Mouse (Mus musculus) brain, embryonic 14.5 days (tissue): ENCODE data around the gene Pde4b.

Source experiments
- CTCF ChIP-seq: fragments of 200-500 bp; IDR thresholded peaks from 2 replicates; pipeline ENCODE4 v1.5.1; 2012; ENCODE audit warnings: inconsistent platforms, mild to moderate bottlenecking, moderate library complexity, borderline replicate concordance; ENCODE audit not compliant: insufficient read depth, insufficient read length; ENCODE audit errors: extremely low read depth
- POLR2A ChIP-seq: fragments of 200-500 bp; IDR thresholded peaks from 2 replicates; pipeline ENCODE4 v1.6.1; 2012; ENCODE audit warnings: mild to moderate bottlenecking, inconsistent platforms, borderline replicate concordance; ENCODE audit not compliant: poor library complexity, insufficient read depth, insufficient read length, severe bottlenecking; ENCODE audit errors: extremely low read depth

DNA sequence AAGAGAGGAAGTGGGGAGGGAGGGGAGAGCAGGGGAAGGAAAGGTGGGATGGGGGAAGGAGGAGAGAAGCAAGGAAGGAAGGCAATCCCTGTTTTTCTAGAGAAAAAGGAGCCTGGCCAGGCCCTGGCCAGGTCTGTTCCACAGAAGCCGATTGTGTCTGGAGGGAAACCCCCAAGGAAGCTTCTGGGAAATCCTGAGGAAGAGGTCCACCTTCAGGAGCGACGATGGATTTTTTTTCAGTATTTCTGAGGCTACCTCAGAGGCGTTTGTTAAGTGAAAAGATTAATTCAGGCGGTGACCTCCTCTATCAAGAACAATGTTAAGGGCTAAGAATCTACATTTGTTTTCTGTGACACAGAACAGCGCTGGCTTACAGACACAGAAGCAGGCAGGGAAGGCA lies 542.9 kb downstream of the Pde4b start:
- TF ChIP-seq CTCF = no peak
- TF ChIP-seq POLR2A = no peak
